Mouse (Mus musculus) liver, embryonic 14.5 days (tissue): ENCODE data around the gene Stx3. TPM values are rescaled to one million over a fixed set of nuclear protein-coding genes. Genes with fewer than 3 reads are reported as not detected.

Experiments used
- ATAC-seq: fragments of 200-750 bp; cut with Nextera tagmentation; 2 replicates; pipeline ENCODE4 v1.8.0; 2017; ENCODE audit warnings: moderate number of reproducible peaks, mild to moderate bottlenecking, moderate library complexity; ENCODE audit not compliant: insufficient read depth
- DNase-seq, 3 experiments: peaks; one replicate each; pipeline ENCODE4 v3.0.0-alpha.2; 2012 to 2013; ENCODE audit warnings: low read depth in 3 of 3, low spot score in 3 of 3
- H3K27ac ChIP-seq: fragments of 300-500 bp; sonication (generic); 2 replicates; pipeline ENCODE4 v1.5.1; 2014; ENCODE audit warnings: moderate library complexity, mild to moderate bottlenecking, control low read depth, inconsistent platforms
- H3K27me3 ChIP-seq: fragments of 300-500 bp; sonication (generic); 2 replicates; pipeline ENCODE4 v1.6.1; 2014; ENCODE audit warnings: mild to moderate bottlenecking, low read length, moderate library complexity; ENCODE audit not compliant: control insufficient read depth, insufficient read depth
- H3K36me3 ChIP-seq: fragments of 300-500 bp; sonication (generic); replicated peaks from 2 replicates; pipeline ENCODE4 v1.6.1; 2014; ENCODE audit warnings: low read depth; ENCODE audit not compliant: control insufficient read depth, insufficient read depth
- H3K4me1 ChIP-seq, 2 experiments: fragments of 200-500 bp in 1 of 2; fragments of 300-500 bp in 1 of 2; sonication (generic) in 1 of 2; replicated peaks; 2 replicates each; pipeline ENCODE4 v1.6.1; 2012 to 2014; ENCODE audit warnings: antibody characterized with exemption in 1 of 2, inconsistent platforms in 1 of 2, low read length in 1 of 2; ENCODE audit not compliant: control insufficient read depth in 2 of 2, insufficient read depth in 2 of 2
- H3K4me2 ChIP-seq: fragments of 300-500 bp; sonication (generic); 2 replicates; pipeline ENCODE4 v1.6.1; 2014; ENCODE audit warnings: low read depth, mild to moderate bottlenecking, control low read depth, moderate library complexity
- H3K4me3 ChIP-seq, 2 experiments: fragments of 200-500 bp in 1 of 2; fragments of 300-500 bp in 1 of 2; sonication (generic) in 1 of 2; 2 replicates each; pipeline ENCODE4 v1.5.1; 2012 to 2014; ENCODE audit warnings: low read depth in 2 of 2, low read length in 2 of 2, mild to moderate bottlenecking in 2 of 2, control low read depth in 1 of 2, inconsistent platforms in 1 of 2, moderate library complexity in 1 of 2; ENCODE audit not compliant: insufficient read depth in 1 of 2
- H3K9ac ChIP-seq: fragments of 300-500 bp; sonication (generic); replicated peaks from 2 replicates; pipeline ENCODE4 v1.6.1; 2014; ENCODE audit warnings: mild to moderate bottlenecking, control low read depth, moderate library complexity
- H3K9me3 ChIP-seq: fragments of 300-500 bp; sonication (generic); 2 replicates; pipeline ENCODE4 v1.6.1; 2016; ENCODE audit warnings: low read length, mixed read lengths; ENCODE audit not compliant: control insufficient read depth
- CTCF ChIP-seq: IDR thresholded peaks from 2 replicates; pipeline ENCODE4 v1.5.1; 2016; ENCODE audit warnings: antibody characterized with exemption, low read depth, control low read depth
- EP300 ChIP-seq: IDR thresholded peaks from 2 replicates; pipeline ENCODE4 v1.6.1; 2016; ENCODE audit warnings: antibody characterized with exemption, low read depth
- WGBS: fragments of 180-500 bp; shearing (Covaris S2); extraction: QIAGEN DNeasy Blood & Tissue Kit; methylation state at CpG from one replicate; pipeline ENCODE4 v1.1.7; 2014; ENCODE audit not compliant: insufficient replicate concordance; 5-methylcytosine and 5-hydroxymethylcytosine counted together
- polyA plus RNA-seq, 2 experiments: library from polyadenylated mRNA; depleted of rRNA in 1 of 2; stranded (reverse) in 1 of 2; unstranded in 1 of 2; fragments of >200 nt; fragmentation: Nextera tagmentation in 1 of 2; extraction: Ambion mirVana in 1 of 2; gene quantifications; 2 replicates each; pipeline versions ENCODE4 v1.2.1 to v1.2.3; 2012 to 2014

Stx3 gene
- polyA plus RNA-seq (2012; rRNA removed), result 0.39 and 0.78 TPM in 2 replicates
- polyA plus RNA-seq (2014; fragmentation: Nextera tagmentation; extraction: Ambion mirVana), result 2.1 and 2.6 TPM in 2 replicates

DNA sequence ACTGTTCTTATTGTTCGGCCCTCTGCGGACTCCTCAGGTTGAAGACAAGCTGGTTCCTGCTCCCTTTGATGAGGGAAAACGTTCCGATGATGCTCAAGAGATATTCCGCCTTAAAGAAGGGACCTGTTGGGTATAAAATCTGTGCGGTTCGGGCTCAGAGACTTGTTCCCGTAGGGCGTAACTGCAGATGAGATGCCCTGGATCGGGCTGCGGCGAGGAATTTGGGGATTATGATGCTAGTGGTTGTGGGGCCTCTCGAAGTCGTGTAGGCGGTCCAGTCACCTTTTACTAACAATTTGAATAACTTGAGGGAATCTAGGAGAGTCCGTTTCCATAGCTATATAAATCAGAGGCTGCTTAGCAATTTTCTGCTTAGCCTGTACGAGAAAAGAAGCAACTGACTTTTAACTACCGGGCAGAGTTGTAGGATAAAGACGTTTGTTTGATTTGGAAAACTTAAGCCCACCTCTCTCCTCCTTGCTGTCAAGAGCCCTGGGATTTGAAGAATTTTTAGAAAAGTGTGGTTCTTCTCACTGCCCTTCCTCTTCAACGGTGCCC, at the start of gene Stx3:
Gene Stx3, minus strand, starts transcription at position 261 of the 558 bp plus-strand sequence.
- Histone ChIP-seq H3K36me3 (no peaks in the 10 kb centered on the region), H3K4me1 (peaks cover 0 to 4% of the 10 kb centered on the region in 2 experiments; a peak in 1 of 4 replicates), H3K9ac (no peak within 1 kb of the TSS), H3K4me2 (peak within 1 kb of the TSS; percentile 63), H3K27ac (no peak within 1 kb of the TSS), H3K4me3 (peak within 1 kb of the TSS; percentile 24 to 55), H3K27me3 (peaks cover 43% of the 10 kb centered on the region), H3K9me3 (no peaks in the 10 kb centered on the region)
- ATAC-seq (no peak), DNase-seq (no peak)
- TF ChIP-seq EP300, result no peak
- TF ChIP-seq CTCF, result no peak
- 2% methylated on average over 20 of the region's 20 CpGs for WGBS

DNA sequence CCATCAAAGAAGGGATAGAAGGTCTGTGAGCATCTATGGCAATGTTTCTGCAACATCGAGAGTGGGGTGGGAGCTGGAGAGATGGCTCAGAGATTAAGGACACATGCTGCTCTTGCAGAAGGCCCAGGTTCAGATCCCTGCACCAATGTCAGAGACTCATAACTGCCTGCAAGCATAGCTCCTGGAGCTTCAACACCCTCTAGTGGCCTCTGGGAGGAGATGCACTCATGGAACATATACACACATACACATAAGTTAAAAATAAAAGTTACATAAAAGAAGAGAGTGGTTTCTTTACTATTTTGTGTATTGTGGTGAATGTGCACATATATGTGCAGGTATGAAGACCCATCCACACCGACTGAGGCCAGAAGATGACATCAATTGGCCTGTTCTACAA, 48.6 kb upstream of the Stx3 start:
- H3K27ac ChIP-seq, result no peak overlapping the region
- ATAC-seq (no peak), DNase-seq (no peak)
- H3K9ac ChIP-seq, result no peak overlapping the region
- no peak overlapping the region for H3K4me3 ChIP-seq
- no peaks in the 10 kb centered on the region for H3K4me1 ChIP-seq
- no peak for TF ChIP-seq EP300
- TF ChIP-seq CTCF, result peak; percentile 33; the same call in 1 of the 2 replicates
- no peaks in the 10 kb centered on the region for H3K9me3 ChIP-seq
- H3K4me2 ChIP-seq, result no peak overlapping the region
- H3K36me3 ChIP-seq, result no peaks in the 10 kb centered on the region
- WGBS, result 61% methylated on average over 2 of the region's 2 CpGs
- no peaks in the 10 kb centered on the region for H3K27me3 ChIP-seq

DNA sequence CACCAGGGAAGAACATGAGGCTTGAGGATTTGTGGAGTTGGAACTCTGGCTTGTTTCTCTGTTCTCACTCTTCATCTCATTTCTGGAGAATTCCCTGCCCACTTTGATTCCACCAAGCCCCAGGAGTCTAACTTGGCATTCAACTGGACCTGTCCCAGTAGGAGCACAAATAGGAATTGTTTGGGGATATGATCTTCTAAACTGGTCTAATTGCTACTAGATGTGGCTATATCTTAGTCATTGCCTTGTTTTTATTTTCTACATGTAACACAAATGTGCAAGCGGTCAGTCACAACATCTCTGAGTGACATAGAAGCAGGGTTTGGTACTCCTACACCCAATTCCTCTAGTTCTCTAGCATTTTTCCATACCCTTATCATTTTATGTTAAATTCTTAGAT, 41.8 kb upstream of the Stx3 start, which contains the start of gene Olfr1418:
Gene Olfr1418, minus strand, starts transcription at position 101 of the 400 bp plus-strand sequence.
- TF ChIP-seq CTCF, result no peak
- TF ChIP-seq EP300, result no peak
- no peak for DNase-seq
- Histone ChIP-seq H3K9me3 (no peaks in the 10 kb centered on the region), H3K27me3 (no peaks in the 10 kb centered on the region), H3K9ac (no peak within 1 kb of the TSS), H3K36me3 (no peaks in the 10 kb centered on the region), H3K4me1 (no peaks in the 10 kb centered on the region), H3K27ac (no peak within 1 kb of the TSS), H3K4me2 (no peak within 1 kb of the TSS), H3K4me3 (no peak within 1 kb of the TSS)
- 68% methylated on average over 1 of the region's 1 CpGs for WGBS
- no peak for ATAC-seq

DNA sequence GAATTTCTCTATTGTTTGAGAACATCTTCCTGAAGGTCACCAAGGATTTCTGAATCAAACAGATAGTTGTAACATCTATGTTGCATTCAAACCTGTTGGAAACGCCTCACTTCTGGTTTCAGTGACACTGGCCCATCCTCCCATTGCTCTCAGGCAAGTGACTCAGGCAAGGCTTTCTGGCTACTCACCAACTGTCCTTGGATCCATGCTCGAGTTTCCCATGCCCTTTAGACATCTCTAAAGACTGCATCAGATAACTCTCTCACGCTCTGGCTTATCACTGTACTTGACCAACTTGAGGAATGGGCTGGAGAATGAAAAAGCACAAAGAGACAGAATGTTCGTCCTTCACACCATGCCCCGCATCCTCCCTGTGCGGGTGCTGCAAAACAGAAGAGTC, 37.3 kb upstream of the Stx3 start:
- no peak overlapping the region for H3K27ac ChIP-seq
- H3K4me3 ChIP-seq, result no peak overlapping the region
- no peaks in the 10 kb centered on the region for H3K9me3 ChIP-seq
- H3K36me3 ChIP-seq, result no peaks in the 10 kb centered on the region
- WGBS, result 55% methylated on average over 6 of the region's 6 CpGs
- DNase-seq, result no peak
- TF ChIP-seq EP300 (no peak), CTCF (no peak)
- H3K4me1 ChIP-seq, result no peaks in the 10 kb centered on the region
- H3K4me2 ChIP-seq, result no peak overlapping the region
- ATAC-seq, result no peak
- H3K9ac ChIP-seq, result no peak overlapping the region
- H3K27me3 ChIP-seq, result no peaks in the 10 kb centered on the region

DNA sequence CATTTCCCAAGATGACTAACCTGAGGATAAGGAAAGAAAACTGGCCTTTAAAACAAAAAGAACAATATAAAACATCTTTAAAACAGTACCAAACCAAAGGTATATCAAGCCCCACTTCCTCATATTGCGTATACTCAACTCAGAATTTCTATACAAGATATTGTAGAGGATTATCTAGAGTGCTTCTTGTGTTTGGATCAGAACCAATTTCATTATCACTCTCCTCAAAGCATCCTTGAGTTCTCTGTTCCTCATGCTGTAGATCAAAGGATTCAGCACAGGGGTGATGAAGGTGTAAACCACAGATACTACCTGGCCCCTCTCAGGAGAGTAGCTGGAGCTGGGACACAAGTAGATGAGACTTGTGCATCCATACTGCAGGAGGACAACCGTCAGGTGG, 35.6 kb upstream of the Stx3 start:
- Histone ChIP-seq H3K36me3 (no peaks in the 10 kb centered on the region), H3K9ac (no peak overlapping the region), H3K4me2 (no peak overlapping the region), H3K27ac (no peak overlapping the region), H3K9me3 (no peaks in the 10 kb centered on the region), H3K4me1 (no peaks in the 10 kb centered on the region), H3K4me3 (no peak overlapping the region), H3K27me3 (no peaks in the 10 kb centered on the region)
- ATAC-seq (no peak), DNase-seq (no peak)
- TF ChIP-seq EP300 (no peak), CTCF (no peak)
- WGBS, result 66% methylated on average over 2 of the region's 2 CpGs
